Mouse (Mus musculus) heart, embryonic 10.5 days (tissue): Measurements from ENCODE around the gene Uso1. TPM values are rescaled to one million over a fixed set of nuclear protein-coding genes. Genes with fewer than 3 reads are reported as not detected.
A peak's percentile ranks its signal among the peaks of the same experiment; 100 is the strongest.
"Not testable (repeated sequence)": the region's sequence is repeated elsewhere in the genome, so short reads cannot be mapped to it uniquely, and the experiment has no call there.

Experiments used
- DNase-seq: peaks from one replicate; pipeline ENCODE4 v3.0.0-alpha.2; 2017; ENCODE audit warnings: low spot score
- H3K27ac ChIP-seq: fragments of 300-500 bp; sonication (generic); 2 replicates; pipeline ENCODE4 v1.5.1; 2016; ENCODE audit warnings: mild to moderate bottlenecking
- H3K27me3 ChIP-seq: fragments of 300-500 bp; sonication (generic); 2 replicates; pipeline ENCODE4 v1.6.1; 2016; ENCODE audit warnings: mild to moderate bottlenecking; ENCODE audit not compliant: poor library complexity, insufficient read depth, severe bottlenecking
- H3K36me3 ChIP-seq: fragments of 300-500 bp; sonication (generic); 2 replicates; pipeline ENCODE4 v1.6.1; 2016; ENCODE audit warnings: mild to moderate bottlenecking, moderate library complexity
- H3K4me1 ChIP-seq: fragments of 300-500 bp; sonication (generic); 2 replicates; pipeline ENCODE4 v1.6.1; 2016; ENCODE audit warnings: mild to moderate bottlenecking
- H3K4me3 ChIP-seq: fragments of 300-500 bp; sonication (generic); 2 replicates; pipeline ENCODE4 v1.5.1; 2016; ENCODE audit warnings: mild to moderate bottlenecking, moderate library complexity
- H3K9me3 ChIP-seq: fragments of 300-500 bp; sonication (generic); 2 replicates; pipeline ENCODE4 v1.6.1; 2016; ENCODE audit warnings: mild to moderate bottlenecking, moderate library complexity
- WGBS: fragments of 180-500 bp; shearing (Covaris S2); methylation state at CpG from one replicate; pipeline ENCODE4 v1.1.7; 2016; 5-methylcytosine and 5-hydroxymethylcytosine counted together
- polyA plus RNA-seq: library from polyadenylated mRNA; unstranded; fragments of >200 nt; fragmentation: Nextera tagmentation; extraction: Ambion mirVana; gene quantifications from 2 replicates; pipeline ENCODE4 v1.2.1, GENCODE M21; 2016

Uso1 gene
- polyA plus RNA-seq, 1 experiment from 2014 or later, result 48.9 TPM

- Histone ChIP-seq H3K4me3 (no peak overlapping the region), H3K27ac (no peak overlapping the region), H3K4me1 (peaks cover 26% of the 10 kb centered on the region), H3K9me3 (no peaks in the 10 kb centered on the region), H3K27me3 (no peaks in the 10 kb centered on the region), H3K36me3 (peaks cover 7% of the 10 kb centered on the region; the same call in 1 of the 2 replicates)
- DNase-seq, result no peak
- 96% methylated on average over 4 of the region's 4 CpGs for WGBS
These were observed 5.6 kb upstream of the Uso1 start for GRCm38 (mm10) chr5:92132127-92132526.

- DNase-seq, H3K27ac ChIP-seq, H3K27me3 ChIP-seq, H3K36me3 ChIP-seq, H3K9me3 ChIP-seq, H3K4me3 ChIP-seq: not testable (repeated sequence)
- WGBS, result 67% methylated on average over 4 of the region's 4 CpGs
- H3K4me1 ChIP-seq, result peaks cover 21% of the 10 kb centered on the region
These were observed 4.7 kb upstream of the Uso1 start for GRCm38 (mm10) chr5:92133006-92133405.

GRCm38 (mm10) chr5:92134934-92135333 lies 2.8 kb upstream of the Uso1 start:
- Histone ChIP-seq H3K36me3 (peaks cover 7% of the 10 kb centered on the region; the same call in 1 of the 2 replicates), H3K27me3 (no peaks in the 10 kb centered on the region), H3K9me3 (no peaks in the 10 kb centered on the region), H3K4me3 (no peak overlapping the region), H3K4me1 (peaks cover 20% of the 10 kb centered on the region), H3K27ac (no peak overlapping the region)
- no peak for DNase-seq
- WGBS, result 80% methylated on average over 3 of the region's 3 CpGs

- 64% methylated on average over 9 of the region's 9 CpGs for WGBS
These were observed 1.1 kb upstream of the Uso1 start for GRCm38 (mm10) chr5:92136536-92137238.

GRCm38 (mm10) chr5:92138093-92138621 lies 419 bp downstream of the Uso1 start:
- peak overlapping the region; percentile 93 for H3K27ac ChIP-seq
- 0 out of 2 replicates have a peak, but pooled peaks cover 2% of the 10 kb centered on the region for H3K36me3 ChIP-seq
- peak; percentile 82 for DNase-seq
- H3K9me3 ChIP-seq, result no peaks in the 10 kb centered on the region
- H3K4me3 ChIP-seq, result peak overlapping the region; percentile 91
- peaks cover 25% of the 10 kb centered on the region for H3K4me1 ChIP-seq
- WGBS, result under 1% methylated on average over 40 of the region's 43 CpGs
- H3K27me3 ChIP-seq, result no peaks in the 10 kb centered on the region

More at GRCm38 (mm10) chr5:92136536-92137238, 1.1 kb upstream of the Uso1 start:
- no peak for DNase-seq
- Histone ChIP-seq H3K27me3 (no peaks in the 10 kb centered on the region), H3K9me3 (no peaks in the 10 kb centered on the region), H3K36me3 (peaks cover 7% of the 10 kb centered on the region; the same call in 1 of the 2 replicates), H3K4me3 (peak overlapping the region; percentile 91), H3K27ac (peak overlapping the region; percentile 93; the same call in 1 of the 2 replicates), H3K4me1 (peaks cover 20% of the 10 kb centered on the region)

GRCm38 (mm10) chr5:92139191-92139590 lies 1.5 kb downstream of the Uso1 start:
- no peak for DNase-seq
- H3K36me3 ChIP-seq, result no peaks in the 10 kb centered on the region
- peaks cover 25% of the 10 kb centered on the region for H3K4me1 ChIP-seq
- WGBS, result 22% methylated on average over 1 of the region's 1 CpGs
- H3K27me3 ChIP-seq, result no peaks in the 10 kb centered on the region
- no peaks in the 10 kb centered on the region for H3K9me3 ChIP-seq
- peak overlapping the region; percentile 91 for H3K4me3 ChIP-seq
- 0 out of 2 replicates have a peak overlapping the region, but pooled peaks have one; percentile 6 for H3K27ac ChIP-seq

- 82% methylated on average over 5 of the region's 5 CpGs for WGBS
- peaks cover 26% of the 10 kb centered on the region for H3K4me1 ChIP-seq
These were observed 4.0 kb downstream of the Uso1 start for GRCm38 (mm10) chr5:92141696-92142095.

GRCm38 (mm10) chr5:92142481-92142880 lies 4.7 kb downstream of the Uso1 start:
- Histone ChIP-seq H3K4me3 (no peak overlapping the region), H3K27ac (no peak overlapping the region), H3K27me3 (no peaks in the 10 kb centered on the region), H3K4me1 (peaks cover 24% of the 10 kb centered on the region), H3K36me3 (peaks cover 5% of the 10 kb centered on the region; the same call in 1 of the 2 replicates), H3K9me3 (no peaks in the 10 kb centered on the region)
- no peak for DNase-seq
- 89% methylated on average over 3 of the region's 3 CpGs for WGBS

More at GRCm38 (mm10) chr5:92141696-92142095, 4.0 kb downstream of the Uso1 start:
- no peak overlapping the region for H3K4me3 ChIP-seq
- no peaks in the 10 kb centered on the region for H3K27me3 ChIP-seq
- no peak overlapping the region for H3K27ac ChIP-seq
- DNase-seq, result no peak
- H3K9me3 ChIP-seq, result no peaks in the 10 kb centered on the region
- peaks cover 5% of the 10 kb centered on the region; the same call in 1 of the 2 replicates for H3K36me3 ChIP-seq

- 76% methylated on average over 6 of the region's 6 CpGs for WGBS
- no peaks in the 10 kb centered on the region for H3K27me3 ChIP-seq
- H3K36me3 ChIP-seq, result peaks cover 5% of the 10 kb centered on the region; the same call in 1 of the 2 replicates
- no peak for DNase-seq
- no peak overlapping the region for H3K27ac ChIP-seq
- no peaks in the 10 kb centered on the region for H3K9me3 ChIP-seq
- H3K4me1 ChIP-seq, result peaks cover 23% of the 10 kb centered on the region
- no peak overlapping the region for H3K4me3 ChIP-seq
These were observed 5.9 kb downstream of the Uso1 start for GRCm38 (mm10) chr5:92143665-92144064.

- 85% methylated on average over 7 of the region's 7 CpGs for WGBS
- H3K27ac ChIP-seq, result no peak overlapping the region
- peaks cover 5% of the 10 kb centered on the region; the same call in 1 of the 2 replicates for H3K36me3 ChIP-seq
These were observed 7.4 kb downstream of the Uso1 start for GRCm38 (mm10) chr5:92144954-92145708.

GRCm38 (mm10) chr5:92148248-92148647 lies 10.5 kb downstream of the Uso1 start:
- 89% methylated on average over 3 of the region's 3 CpGs for WGBS
- no peaks in the 10 kb centered on the region for H3K9me3 ChIP-seq
- no peak overlapping the region for H3K27ac ChIP-seq
- DNase-seq, result no peak
- H3K27me3 ChIP-seq, result no peaks in the 10 kb centered on the region
- peaks cover 16% of the 10 kb centered on the region for H3K36me3 ChIP-seq
- H3K4me3 ChIP-seq, result no peak overlapping the region
- peaks cover 10% of the 10 kb centered on the region; the same call in 1 of the 2 replicates for H3K4me1 ChIP-seq

More at GRCm38 (mm10) chr5:92144954-92145708, 7.4 kb downstream of the Uso1 start:
- H3K4me1 ChIP-seq, result peaks cover 14% of the 10 kb centered on the region; the same call in 1 of the 2 replicates
- no peak for DNase-seq
- no peaks in the 10 kb centered on the region for H3K9me3 ChIP-seq
- H3K27me3 ChIP-seq, result no peaks in the 10 kb centered on the region
- H3K4me3 ChIP-seq, result no peak overlapping the region

- peaks cover 10% of the 10 kb centered on the region; the same call in 1 of the 2 replicates for H3K4me1 ChIP-seq
- H3K27me3 ChIP-seq, result no peaks in the 10 kb centered on the region
- peaks cover 23% of the 10 kb centered on the region for H3K36me3 ChIP-seq
- no peak overlapping the region for H3K27ac ChIP-seq
- no peak overlapping the region for H3K4me3 ChIP-seq
- no peak for DNase-seq
- 82% methylated on average over 5 of the region's 5 CpGs for WGBS
- H3K9me3 ChIP-seq, result no peaks in the 10 kb centered on the region
These were observed 11.7 kb downstream of the Uso1 start for GRCm38 (mm10) chr5:92149330-92149982.
